8 mouse cellular contexts compared by ENCODE assay signal in genomic region chr3:65392421-65392817, GRCm38 (mm10). TPM values are rescaled to one million over a fixed set of nuclear protein-coding genes. Genes with fewer than 3 reads are reported as not detected.
DNase-seq lines count a peak whose midpoint lies in the region; ATAC-seq and TF ChIP-seq lines count a peak whose summit lies in the region.

Gene Ssr3 (minus strand): TSS chr3:65392623.

- H3K9me3 ChIP-seq in heart, embryonic 12.5 days (replicated peaks): no peaks in the 10 kb centered on the region
- no peaks in the 10 kb centered on the region for H3K9me3 ChIP-seq in kidney, postnatal 0 days (replicated peaks; ENCODE audit: low read length)
- H3K9me3 ChIP-seq in liver, embryonic 11.5 days (ENCODE audit: control insufficient read depth, low read length): no peaks in the 10 kb centered on the region
- H3K9me3 ChIP-seq in stomach, embryonic 14.5 days (ENCODE audit: control insufficient read depth, low read depth, low read length): no peaks in the 10 kb centered on the region

- peaks cover 22% of the 10 kb centered on the region for H3K36me3 ChIP-seq in heart, embryonic 12.5 days
- H3K36me3 ChIP-seq in kidney, postnatal 0 days (ENCODE audit: insufficient read depth, low read length): peaks cover 15% of the 10 kb centered on the region
- peaks cover 13% of the 10 kb centered on the region; the same call in 1 of the 2 replicates for H3K36me3 ChIP-seq in liver, embryonic 11.5 days (ENCODE audit: control insufficient read depth, insufficient read depth, low read length)
- peaks cover 23% of the 10 kb centered on the region for H3K36me3 ChIP-seq in stomach, embryonic 14.5 days (ENCODE audit: control insufficient read depth, insufficient read depth, low read length)

- DNase-seq in CD4-positive helper T cell, adult 2 months (ENCODE audit: low read depth, low spot score): peak; percentile 97
- peak; percentile 94 for DNase-seq in brain, embryonic 18.5 days (ENCODE audit: low read depth, low spot score)
- DNase-seq in kidney, postnatal 0 days (ENCODE audit: low spot score): peak; percentile 98
- DNase-seq in liver, embryonic 11.5 days (ENCODE audit: low spot score): peak; percentile 90
- peak; percentile 96 for DNase-seq in naive thymus-derived CD4-positive, alpha-beta T cell, adult 2 months (ENCODE audit: low read depth)

- H3K4me1 ChIP-seq in heart, embryonic 12.5 days (replicated peaks): peaks cover 12% of the 10 kb centered on the region
- 0 out of 2 replicates have a peak, but pooled peaks cover 5% of the 10 kb centered on the region for H3K4me1 ChIP-seq in kidney, postnatal 0 days (replicated peaks; ENCODE audit: insufficient read depth, low read length)
- peaks cover 10% of the 10 kb centered on the region; the same call in 1 of the 2 replicates for H3K4me1 ChIP-seq in liver, embryonic 11.5 days (replicated peaks; ENCODE audit: control insufficient read depth, insufficient read depth, low read length)
- peaks cover 6% of the 10 kb centered on the region; the same call in 1 of the 2 replicates for H3K4me1 ChIP-seq in stomach, embryonic 14.5 days (ENCODE audit: control insufficient read depth, insufficient read depth, low read length)

- peak within 1 kb of the TSS; percentile 90 for H3K27ac ChIP-seq in heart, embryonic 12.5 days (ENCODE audit: poor library complexity, severe bottlenecking)
- peak within 1 kb of the TSS; percentile 93 for H3K27ac ChIP-seq in kidney, postnatal 0 days
- H3K27ac ChIP-seq in liver, embryonic 11.5 days (ENCODE audit: low read depth, low read length): peak within 1 kb of the TSS; percentile 46; the same call in 1 of the 2 replicates
- peak within 1 kb of the TSS; percentile 89 for H3K27ac ChIP-seq in stomach, embryonic 14.5 days (ENCODE audit: low read length)

- peak; percentile 99 for ATAC-seq in erythroid progenitor cell, adult 5-6 weeks (replicated peaks; ENCODE audit: low FRiP score, poor library complexity, severe bottlenecking)
- peak; percentile 98 for ATAC-seq in heart, embryonic 12.5 days (ENCODE audit: insufficient number of reproducible peaks, low FRiP score)
- peak; percentile 99 for ATAC-seq in kidney, postnatal 0 days (replicated peaks; ENCODE audit: low FRiP score, low read depth)
- ATAC-seq in liver, embryonic 11.5 days (replicated peaks; ENCODE audit: low FRiP score): peak; percentile 99
- ATAC-seq in stomach, embryonic 14.5 days (ENCODE audit: insufficient number of reproducible peaks, insufficient read depth, low FRiP score, low read depth): peak; percentile 99

- no peak for TF ChIP-seq CTCF in kidney, postnatal 0 days (IDR thresholded peaks at IDR 0.05; ENCODE audit: low read depth)

- H3K4me2 ChIP-seq in heart, embryonic 12.5 days: peak within 1 kb of the TSS; percentile 93
- H3K4me2 ChIP-seq in kidney, postnatal 0 days (ENCODE audit: low read length): peak within 1 kb of the TSS; percentile 77
- H3K4me2 ChIP-seq in liver, embryonic 11.5 days: peak within 1 kb of the TSS; percentile 91
- peak within 1 kb of the TSS; percentile 88 for H3K4me2 ChIP-seq in stomach, embryonic 14.5 days (replicated peaks; ENCODE audit: low read depth, low read length)

- no peaks in the 10 kb centered on the region for H3K27me3 ChIP-seq in heart, embryonic 12.5 days (replicated peaks)
- no peaks in the 10 kb centered on the region for H3K27me3 ChIP-seq in kidney, postnatal 0 days (ENCODE audit: insufficient read depth, low read length)
- no peaks in the 10 kb centered on the region for H3K27me3 ChIP-seq in liver, embryonic 11.5 days (replicated peaks; ENCODE audit: control insufficient read depth, insufficient read depth, low read length)
- H3K27me3 ChIP-seq in stomach, embryonic 14.5 days (ENCODE audit: control insufficient read depth, insufficient read depth, low read length): no peaks in the 10 kb centered on the region

- H3K9ac ChIP-seq in heart, embryonic 12.5 days: peak within 1 kb of the TSS; percentile 95
- peak within 1 kb of the TSS; percentile 89 for H3K9ac ChIP-seq in kidney, postnatal 0 days (ENCODE audit: low read depth, low read length)
- H3K9ac ChIP-seq in liver, embryonic 11.5 days (ENCODE audit: low read depth, low read length): peak within 1 kb of the TSS; percentile 73
- H3K9ac ChIP-seq in stomach, embryonic 14.5 days (replicated peaks; ENCODE audit: low read depth, low read length): peak within 1 kb of the TSS; percentile 86

- WGBS in heart, embryonic 12.5 days: under 1% methylated on average over 36 of the region's 36 CpGs
- 0% methylated on average over 36 of the region's 36 CpGs for WGBS in kidney, postnatal 0 days
- under 1% methylated on average over 36 of the region's 36 CpGs for WGBS in liver, embryonic 11.5 days
- under 1% methylated on average over 36 of the region's 36 CpGs for WGBS in stomach, embryonic 14.5 days

- peak within 1 kb of the TSS; percentile 95 for H3K4me3 ChIP-seq in heart, embryonic 12.5 days
- peak within 1 kb of the TSS; percentile 69 for H3K4me3 ChIP-seq in kidney, postnatal 0 days (replicated peaks; ENCODE audit: low read depth, low read length)
- peak within 1 kb of the TSS; percentile 81 for H3K4me3 ChIP-seq in liver, embryonic 11.5 days (ENCODE audit: low read depth, low read length)
- H3K4me3 ChIP-seq in stomach, embryonic 14.5 days (ENCODE audit: low read depth, low read length): peak within 1 kb of the TSS; percentile 89

RNA-seq across cellular contexts. Expression of gene Ssr3, which starts in this region (rescaled TPM):
- 114 and 117 TPM in 2 replicates for total RNA-seq in erythroid progenitor cell, adult 5-6 weeks (2015; ENCODE audit: low replicate concordance)
- 91.3 and 96.0 TPM in 2 replicates for total RNA-seq in erythroid progenitor cell, adult 5-6 weeks (2017; ENCODE audit: low replicate concordance)
- 248 and 252 TPM in 2 replicates for polyA plus RNA-seq in heart, embryonic 12.5 days (2016; fragmentation: Nextera tagmentation; extraction: Ambion mirVana)
- polyA plus RNA-seq in kidney, postnatal 0 days (2015; fragmentation: Nextera tagmentation; extraction: Ambion mirVana): 255 and 275 TPM in 2 replicates
- 228 and 245 TPM in 2 replicates for polyA plus RNA-seq in liver, embryonic 11.5 days (2014; fragmentation: Nextera tagmentation; extraction: Ambion mirVana)
- polyA plus RNA-seq in stomach, embryonic 14.5 days (2014; fragmentation: Nextera tagmentation; extraction: Ambion mirVana): 272 and 305 TPM in 2 replicates

Comparison
In these comparisons a context has a peak if more than half of its experiments do, and no peak if none do; other contexts are left out.
1. Peak in every context shown above with its lines: DNase-seq, ATAC-seq, H3K4me3 ChIP-seq and H3K27ac ChIP-seq.